Mouse (Mus musculus) CD4-positive, CD25-positive, alpha-beta regulatory T cell, adult 2 months (primary cell): ENCODE data around the gene Kmt2e.

Experiments
- DNase-seq: peaks from one replicate; pipeline ENCODE4 v3.0.0-alpha.2; 2012; ENCODE audit warnings: low read depth, low spot score

Kmt2e gene

GRCm38 (mm10) chr5:23433720-23434597, at the start of gene Kmt2e:
Kmt2e (plus strand) TSS chr5:23434441.
- DNase-seq = peak; percentile 95

- DNase-seq = peak; percentile 62
These were observed 49.1 kb upstream of the Kmt2e start for GRCm38 (mm10) chr5:23385136-23385535.

GRCm38 (mm10) chr5:23385763-23386217, 48.5 kb upstream of the Kmt2e start:
- peak; percentile 48 for DNase-seq

- DNase-seq = peak; percentile 97
These were observed 47.5 kb upstream of the Kmt2e start for GRCm38 (mm10) chr5:23386562-23387312.

GRCm38 (mm10) chr5:23387313-23387666, 47.0 kb upstream of the Kmt2e start:
- no peak for DNase-seq

GRCm38 (mm10) chr5:23388091-23388490, 46.1 kb upstream of the Kmt2e start:
- no peak for DNase-seq

GRCm38 (mm10) chr5:23389601-23390305, 44.5 kb upstream of the Kmt2e start:
- DNase-seq = no peak

- DNase-seq = no peak
These were observed 42.5 kb upstream of the Kmt2e start for GRCm38 (mm10) chr5:23391714-23392113.

GRCm38 (mm10) chr5:23393870-23394269, 40.4 kb upstream of the Kmt2e start:
- DNase-seq = no peak

- no peak for DNase-seq
These were observed 39.7 kb upstream of the Kmt2e start for GRCm38 (mm10) chr5:23394366-23395145.

GRCm38 (mm10) chr5:23395721-23396120, 38.5 kb upstream of the Kmt2e start:
- DNase-seq = no peak

GRCm38 (mm10) chr5:23396756-23397155, 37.5 kb upstream of the Kmt2e start:
- DNase-seq = no peak

GRCm38 (mm10) chr5:23400156-23400555, 34.1 kb upstream of the Kmt2e start:
- no peak for DNase-seq

- no peak for DNase-seq
These were observed 33.4 kb upstream of the Kmt2e start for GRCm38 (mm10) chr5:23400868-23401267.

GRCm38 (mm10) chr5:23401368-23401767, 32.9 kb upstream of the Kmt2e start:
- no peak for DNase-seq

- no peak for DNase-seq
These were observed 32.2 kb upstream of the Kmt2e start for GRCm38 (mm10) chr5:23401999-23402398.

GRCm38 (mm10) chr5:23403161-23403560, 31.1 kb upstream of the Kmt2e start:
- no peak for DNase-seq

- no peak for DNase-seq
These were observed 28.4 kb upstream of the Kmt2e start for GRCm38 (mm10) chr5:23405666-23406404.

- DNase-seq = no peak
These were observed 27.9 kb upstream of the Kmt2e start for GRCm38 (mm10) chr5:23406405-23406745.

- DNase-seq = no peak
These were observed 26.1 kb upstream of the Kmt2e start for GRCm38 (mm10) chr5:23408106-23408505.
